In genomic region chrX:140510696-140511429, GRCm38 (mm10) we compare ENCODE assay signal across 8 mouse cellular contexts. TPM values are rescaled to one million over a fixed set of nuclear protein-coding genes. Genes with fewer than 3 reads are reported as not detected.
DNase-seq lines count a peak whose midpoint lies in the region; ATAC-seq and TF ChIP-seq lines count a peak whose summit lies in the region.

No protein-coding gene starts in this region.

- H3K4me3 ChIP-seq in forebrain, embryonic 12.5 days (replicated peaks), result no peak overlapping the region
- peak overlapping the region in 1 of 2 experiments; percentile 20; a peak in 1 of 4 replicates for H3K4me3 ChIP-seq in heart, embryonic 14.5 days (ENCODE audit: control insufficient read depth in 1 of 2, insufficient read depth in 1 of 2, low read depth in 1 of 2, low read length in 2 of 2)
- H3K4me3 ChIP-seq in kidney, postnatal 0 days (replicated peaks; ENCODE audit: low read depth, low read length), result no peak overlapping the region
- H3K4me3 ChIP-seq in liver, embryonic 11.5 days (ENCODE audit: low read depth, low read length), result no peak overlapping the region
- H3K4me3 ChIP-seq in midbrain, embryonic 16.5 days (ENCODE audit: low read depth, low read length), result peak overlapping the region; percentile 18

- H3K27ac ChIP-seq in forebrain, embryonic 12.5 days, result no peak overlapping the region
- 0 out of 4 replicates have a peak overlapping the region, but pooled peaks of 1 of the 2 experiments have one; percentile 6 for H3K27ac ChIP-seq in heart, embryonic 14.5 days (replicated peaks in 1 of 2; ENCODE audit: control insufficient read depth in 1 of 2, insufficient read depth in 1 of 2, low read depth in 2 of 2, low read length in 2 of 2)
- H3K27ac ChIP-seq in kidney, postnatal 0 days, result peak overlapping the region; percentile 60; the same call in 1 of the 2 replicates
- no peak overlapping the region for H3K27ac ChIP-seq in liver, embryonic 11.5 days (ENCODE audit: low read depth, low read length)
- H3K27ac ChIP-seq in midbrain, embryonic 16.5 days (ENCODE audit: low read length), result no peak overlapping the region

- H3K9me3 ChIP-seq in forebrain, embryonic 12.5 days, result no peaks in the 10 kb centered on the region
- H3K9me3 ChIP-seq in heart, embryonic 14.5 days (ENCODE audit: control insufficient read depth, low read length), result no peaks in the 10 kb centered on the region
- no peaks in the 10 kb centered on the region for H3K9me3 ChIP-seq in kidney, postnatal 0 days (replicated peaks; ENCODE audit: low read length)
- no peaks in the 10 kb centered on the region for H3K9me3 ChIP-seq in liver, embryonic 11.5 days (ENCODE audit: control insufficient read depth, low read length)
- no peaks in the 10 kb centered on the region for H3K9me3 ChIP-seq in midbrain, embryonic 16.5 days (replicated peaks; ENCODE audit: control insufficient read depth, low read length, poor library complexity, severe bottlenecking)

- DNase-seq in right cerebral cortex, adult 18-20 months, result peak; percentile 46
- no peak for DNase-seq in right cerebral cortex, postnatal 25 days
- DNase-seq in kidney, postnatal 0 days (ENCODE audit: low spot score), result peak; percentile 76
- no peak for DNase-seq in liver, embryonic 11.5 days (ENCODE audit: low spot score)
- DNase-seq in testis, postnatal 10 days (ENCODE audit: low spot score), result peak; percentile 51

- no peak for ATAC-seq in forebrain, embryonic 12.5 days (ENCODE audit: low FRiP score)
- ATAC-seq in heart, embryonic 14.5 days (ENCODE audit: insufficient number of reproducible peaks, insufficient read depth, low FRiP score, low read depth), result peak; percentile 64; the same call in 1 of the 2 replicates
- peak; percentile 98 for ATAC-seq in kidney, postnatal 0 days (replicated peaks; ENCODE audit: low FRiP score, low read depth)
- no peak for ATAC-seq in liver, embryonic 11.5 days (replicated peaks; ENCODE audit: low FRiP score)
- ATAC-seq in midbrain, embryonic 16.5 days, result peak; percentile 54; the same call in 1 of the 2 replicates

- H3K4me2 ChIP-seq in forebrain, embryonic 12.5 days, result peak overlapping the region; percentile 39
- H3K4me2 ChIP-seq in heart, embryonic 14.5 days (ENCODE audit: low read length), result peak overlapping the region; percentile 53
- H3K4me2 ChIP-seq in kidney, postnatal 0 days (ENCODE audit: low read length), result peak overlapping the region; percentile 31
- H3K4me2 ChIP-seq in liver, embryonic 11.5 days, result peak overlapping the region; percentile 43
- peak overlapping the region; percentile 49 for H3K4me2 ChIP-seq in midbrain, embryonic 16.5 days (ENCODE audit: low read length)

- peaks cover 9% of the 10 kb centered on the region; the same call in 1 of the 2 replicates for H3K4me1 ChIP-seq in forebrain, embryonic 12.5 days
- H3K4me1 ChIP-seq in heart, embryonic 14.5 days (ENCODE audit: control insufficient read depth in 2 of 2, insufficient read depth in 2 of 2, low read length in 2 of 2), result peaks cover 5 to 8% of the 10 kb centered on the region in 2 experiments; a peak in 2 of 4 replicates
- no peaks in the 10 kb centered on the region for H3K4me1 ChIP-seq in kidney, postnatal 0 days (replicated peaks; ENCODE audit: insufficient read depth, low read length)
- no peaks in the 10 kb centered on the region; the same call in 1 of the 2 replicates for H3K4me1 ChIP-seq in liver, embryonic 11.5 days (replicated peaks; ENCODE audit: control insufficient read depth, insufficient read depth, low read length)
- H3K4me1 ChIP-seq in midbrain, embryonic 16.5 days (ENCODE audit: control insufficient read depth, insufficient read depth, low read length), result no peaks in the 10 kb centered on the region

- WGBS in forebrain, embryonic 12.5 days, result 34% methylated on average over 20 of the region's 24 CpGs
- 38% methylated on average over 24 of the region's 24 CpGs for WGBS in heart, embryonic 14.5 days
- WGBS in kidney, postnatal 0 days, result 36% methylated on average over 24 of the region's 24 CpGs
- 41% methylated on average over 24 of the region's 24 CpGs for WGBS in liver, embryonic 11.5 days
- 31% methylated on average over 24 of the region's 24 CpGs for WGBS in midbrain, embryonic 16.5 days

- TF ChIP-seq CTCF in kidney, postnatal 0 days (IDR thresholded peaks at IDR 0.05; ENCODE audit: low read depth), result no peak

- peaks cover 80% of the 10 kb centered on the region for H3K27me3 ChIP-seq in forebrain, embryonic 12.5 days
- no peaks in the 10 kb centered on the region for H3K27me3 ChIP-seq in heart, embryonic 14.5 days (ENCODE audit: control insufficient read depth, insufficient read depth, low read length)
- no peaks in the 10 kb centered on the region for H3K27me3 ChIP-seq in kidney, postnatal 0 days (ENCODE audit: insufficient read depth, low read length)
- H3K27me3 ChIP-seq in liver, embryonic 11.5 days (replicated peaks; ENCODE audit: control insufficient read depth, insufficient read depth, low read length), result peaks cover 6% of the 10 kb centered on the region; the same call in 1 of the 2 replicates
- H3K27me3 ChIP-seq in midbrain, embryonic 16.5 days (ENCODE audit: control insufficient read depth, insufficient read depth, low read depth, low read length), result peaks cover 8% of the 10 kb centered on the region

- H3K36me3 ChIP-seq in forebrain, embryonic 12.5 days (replicated peaks), result no peaks in the 10 kb centered on the region
- no peaks in the 10 kb centered on the region for H3K36me3 ChIP-seq in heart, embryonic 14.5 days (ENCODE audit: control insufficient read depth, insufficient read depth, low read length)
- H3K36me3 ChIP-seq in kidney, postnatal 0 days (ENCODE audit: insufficient read depth, low read length), result no peaks in the 10 kb centered on the region
- no peaks in the 10 kb centered on the region for H3K36me3 ChIP-seq in liver, embryonic 11.5 days (ENCODE audit: control insufficient read depth, insufficient read depth, low read length)
- H3K36me3 ChIP-seq in midbrain, embryonic 16.5 days (ENCODE audit: control insufficient read depth, insufficient read depth, low read length), result no peaks in the 10 kb centered on the region

- H3K9ac ChIP-seq in forebrain, embryonic 12.5 days, result peak overlapping the region; percentile 12; the same call in 1 of the 2 replicates
- no peak overlapping the region; the same call in 1 of the 2 replicates for H3K9ac ChIP-seq in heart, embryonic 14.5 days (ENCODE audit: low read length)
- no peak overlapping the region for H3K9ac ChIP-seq in kidney, postnatal 0 days (ENCODE audit: low read depth, low read length)
- H3K9ac ChIP-seq in liver, embryonic 11.5 days (ENCODE audit: low read depth, low read length), result 0 out of 2 replicates have a peak overlapping the region, but pooled peaks have one; percentile 34
- H3K9ac ChIP-seq in midbrain, embryonic 16.5 days (ENCODE audit: low read depth, low read length), result peak overlapping the region; percentile 50; the same call in 1 of the 2 replicates

RNA-seq across cellular contexts. Expression of gene Prps1, which starts 54.5 kb away (rescaled TPM):
- 67.4 and 70.9 TPM in 2 replicates for polyA plus RNA-seq in forebrain, embryonic 12.5 days (2016; fragmentation: Nextera tagmentation; extraction: Ambion mirVana)
- polyA plus RNA-seq in heart, embryonic 14.5 days (2014; fragmentation: Nextera tagmentation; extraction: Ambion mirVana), result 53.7 and 60.8 TPM in 2 replicates
- 32.6 and 36.1 TPM in 2 replicates for polyA plus RNA-seq in kidney, postnatal 0 days (2015; fragmentation: Nextera tagmentation; extraction: Ambion mirVana)
- polyA plus RNA-seq in liver, embryonic 11.5 days (2014; fragmentation: Nextera tagmentation; extraction: Ambion mirVana), result 78.3 and 87.7 TPM in 2 replicates
- 88.0 and 94.6 TPM in 2 replicates for polyA plus RNA-seq in midbrain, embryonic 16.5 days (2015; fragmentation: Nextera tagmentation; extraction: Ambion mirVana)

Comparison
In these comparisons a context has a peak if more than half of its experiments do, and no peak if none do; other contexts are left out.
1. DNase-seq: peak in right cerebral cortex, adult 18-20 months (single experiment), kidney, postnatal 0 days (single experiment) and testis, postnatal 10 days (single experiment); none in right cerebral cortex, postnatal 25 days (single experiment) and liver, embryonic 11.5 days (single experiment).
2. ATAC-seq: peak in heart, embryonic 14.5 days (single experiment), kidney, postnatal 0 days (single experiment) and midbrain, embryonic 16.5 days (single experiment); none in forebrain, embryonic 12.5 days (single experiment) and liver, embryonic 11.5 days (single experiment).
3. H3K9ac ChIP-seq: peak in forebrain, embryonic 12.5 days (single experiment), liver, embryonic 11.5 days (single experiment) and midbrain, embryonic 16.5 days (single experiment); none in heart, embryonic 14.5 days (single experiment) and kidney, postnatal 0 days (single experiment).
4. Peak in every context shown above with its lines, with median percentiles within 50 percentile points of each other: H3K4me2 ChIP-seq.